Mouse (Mus musculus) forebrain, embryonic 11.5 days (tissue): ENCODE results near the gene Zfp933. TPM values are rescaled to one million over a fixed set of nuclear protein-coding genes. Genes with fewer than 3 reads are reported as not detected.
"Not testable (repeated sequence)": the region's sequence is repeated elsewhere in the genome, so short reads cannot be mapped to it uniquely, and the experiment has no call there.

Source experiments
- ATAC-seq: fragments of 200-750 bp; cut with Nextera tagmentation; replicated peaks from 2 replicates; pipeline ENCODE4 v1.8.0; 2017; ENCODE audit warnings: moderate TSS enrichment; ENCODE audit not compliant: low FRiP score
- DNase-seq: peaks from one replicate; pipeline ENCODE4 v3.0.0-alpha.2; 2017; ENCODE audit warnings: low spot score
- H3K27ac ChIP-seq: fragments of 300-500 bp; sonication (generic); 2 replicates; pipeline ENCODE4 v1.5.1; 2014; ENCODE audit warnings: low read depth, low read length
- H3K27me3 ChIP-seq: fragments of 300-500 bp; sonication (generic); 2 replicates; pipeline ENCODE4 v1.6.1; 2014; ENCODE audit warnings: mild to moderate bottlenecking, low read length, mixed read lengths; ENCODE audit not compliant: control insufficient read depth, insufficient read depth
- H3K36me3 ChIP-seq: fragments of 300-500 bp; sonication (generic); 2 replicates; pipeline ENCODE4 v1.6.1; 2014; ENCODE audit warnings: mild to moderate bottlenecking, low read length, moderate library complexity, mixed read lengths; ENCODE audit not compliant: control insufficient read depth, insufficient read depth
- H3K4me1 ChIP-seq: fragments of 300-500 bp; sonication (generic); replicated peaks from 2 replicates; pipeline ENCODE4 v1.6.1; 2014; ENCODE audit warnings: low read length, mixed read lengths; ENCODE audit not compliant: control insufficient read depth, insufficient read depth
- H3K4me2 ChIP-seq: fragments of 300-500 bp; sonication (generic); 2 replicates; pipeline ENCODE4 v1.6.1; 2014; ENCODE audit warnings: low read depth, mild to moderate bottlenecking, low read length, moderate library complexity, mixed read lengths; ENCODE audit not compliant: severe bottlenecking
- H3K4me3 ChIP-seq: fragments of 300-500 bp; sonication (generic); 2 replicates; pipeline ENCODE4 v1.5.1; 2014; ENCODE audit warnings: low read depth, low read length
- H3K9ac ChIP-seq: fragments of 300-500 bp; sonication (generic); 2 replicates; pipeline ENCODE4 v1.6.1; 2014; ENCODE audit warnings: low read length
- H3K9me3 ChIP-seq: fragments of 300-500 bp; sonication (generic); 2 replicates; pipeline ENCODE4 v1.6.1; 2016; ENCODE audit warnings: low read length, mixed read lengths; ENCODE audit not compliant: control insufficient read depth
- WGBS: fragments of 180-500 bp; shearing (Covaris S2); extraction: QIAGEN DNeasy Blood & Tissue Kit; methylation state at CpG from one replicate; pipeline ENCODE4 v1.1.7; 2014; 5-methylcytosine and 5-hydroxymethylcytosine counted together
- polyA plus RNA-seq: library from polyadenylated mRNA; unstranded; fragments of >200 nt; fragmentation: Nextera tagmentation; extraction: Ambion mirVana; gene quantifications from 2 replicates; pipeline ENCODE4 v1.2.1, GENCODE M21; 2014

Zfp933 gene
- polyA plus RNA-seq, 1 experiment from 2014 or later = 8.0 TPM

GRCm38 (mm10) chr4:147868450-147869031 lies 20.4 kb upstream of the Zfp933 start, which contains the start of the genes Miip and Fv1:
TSS of gene Miip (minus strand) at chr4:147868816.
TSS of gene Fv1 (plus strand) at chr4:147868979.
- ATAC-seq (peak; percentile 98), DNase-seq (peak; percentile 97)
- Histone ChIP-seq H3K27me3 (no peaks in the 10 kb centered on the region), H3K4me1 (peaks cover 6% of the 10 kb centered on the region), H3K9me3 (no peaks in the 10 kb centered on the region), H3K4me2 (peak within 1 kb of the TSS; percentile 71), H3K4me3 (peak within 1 kb of the TSS; percentile 83), H3K27ac (peak within 1 kb of the TSS; percentile 44; the same call in 1 of the 2 replicates), H3K9ac (peak within 1 kb of the TSS; percentile 81), H3K36me3 (peaks cover 13% of the 10 kb centered on the region; the same call in 1 of the 2 replicates)
- under 1% methylated on average over 30 of the region's 30 CpGs for WGBS

- 10% methylated on average over 22 of the region's 22 CpGs for WGBS
- Histone ChIP-seq H3K9ac (peak overlapping the region; percentile 81), H3K27ac (peak overlapping the region; percentile 44; the same call in 1 of the 2 replicates), H3K4me3 (peak overlapping the region; percentile 83), H3K4me1 (peaks cover 6% of the 10 kb centered on the region), H3K36me3 (peaks cover 8% of the 10 kb centered on the region; the same call in 1 of the 2 replicates), H3K4me2 (peak overlapping the region; percentile 70), H3K9me3 (no peaks in the 10 kb centered on the region), H3K27me3 (no peaks in the 10 kb centered on the region)
- ATAC-seq (no peak), DNase-seq (peak; percentile 54)
Measured at GRCm38 (mm10) chr4:147867563-147868449, 19.6 kb upstream of the Zfp933 start.

GRCm38 (mm10) chr4:147866793-147867192 lies 18.6 kb upstream of the Zfp933 start:
- peaks cover 15% of the 10 kb centered on the region; the same call in 1 of the 2 replicates for H3K36me3 ChIP-seq
- not testable (repeated sequence) for H3K9ac ChIP-seq, H3K27me3 ChIP-seq, H3K4me3 ChIP-seq, DNase-seq, H3K9me3 ChIP-seq, H3K27ac ChIP-seq, H3K4me2 ChIP-seq, ATAC-seq, H3K4me1 ChIP-seq
- WGBS = 42% methylated on average over 3 of the region's 3 CpGs

GRCm38 (mm10) chr4:147866056-147866455 lies 17.9 kb upstream of the Zfp933 start:
- ATAC-seq = no peak

GRCm38 (mm10) chr4:147865651-147866050 lies 17.5 kb upstream of the Zfp933 start:
- 87% methylated on average over 6 of the region's 6 CpGs for WGBS
- peaks cover 6% of the 10 kb centered on the region for H3K4me1 ChIP-seq
- H3K27ac ChIP-seq = no peak overlapping the region
- H3K9me3 ChIP-seq = no peaks in the 10 kb centered on the region
- H3K36me3 ChIP-seq = peaks cover 18% of the 10 kb centered on the region; the same call in 1 of the 2 replicates
- ATAC-seq = no peak
- H3K4me3 ChIP-seq = no peak overlapping the region
- no peaks in the 10 kb centered on the region for H3K27me3 ChIP-seq
- DNase-seq = no peak
- no peak overlapping the region for H3K4me2 ChIP-seq
- H3K9ac ChIP-seq = no peak overlapping the region

More at GRCm38 (mm10) chr4:147866056-147866455, 17.9 kb upstream of the Zfp933 start:
- Histone ChIP-seq H3K4me2 (no peak overlapping the region), H3K36me3 (peaks cover 18% of the 10 kb centered on the region; the same call in 1 of the 2 replicates), H3K4me3 (no peak overlapping the region), H3K9me3 (no peaks in the 10 kb centered on the region), H3K27ac (no peak overlapping the region), H3K27me3 (no peaks in the 10 kb centered on the region), H3K9ac (no peak overlapping the region), H3K4me1 (peaks cover 6% of the 10 kb centered on the region)
- DNase-seq = no peak
- WGBS = 95% methylated on average over 9 of the region's 9 CpGs

- 94% methylated on average over 3 of the region's 3 CpGs for whole genome bisulfite sequencing
- H3K9ac ChIP-seq = no peak overlapping the region
Measured at GRCm38 (mm10) chr4:147862051-147862450, 13.9 kb upstream of the Zfp933 start.

GRCm38 (mm10) chr4:147850776-147851175 lies 2.6 kb upstream of the Zfp933 start:
- Histone ChIP-seq H3K4me1 (0 out of 2 replicates have a peak, but pooled peaks cover 2% of the 10 kb centered on the region), H3K36me3 (no peaks in the 10 kb centered on the region; the same call in 1 of the 2 replicates), H3K27ac (no peak overlapping the region), H3K9me3 (no peaks in the 10 kb centered on the region), H3K27me3 (no peaks in the 10 kb centered on the region), H3K4me3 (no peak overlapping the region), H3K9ac (no peak overlapping the region), H3K4me2 (no peak overlapping the region)
- ATAC-seq = no peak
- 81% methylated on average over 2 of the region's 2 CpGs for WGBS
- DNase-seq = no peak

More at GRCm38 (mm10) chr4:147862051-147862450, 13.9 kb upstream of the Zfp933 start:
- peaks cover 18% of the 10 kb centered on the region; the same call in 1 of the 2 replicates for H3K36me3 ChIP-seq
- no peak for ATAC-seq
- no peak for DNase-seq
- H3K27me3 ChIP-seq = no peaks in the 10 kb centered on the region
- no peaks in the 10 kb centered on the region for H3K9me3 ChIP-seq
- no peak overlapping the region for H3K4me2 ChIP-seq
- H3K4me1 ChIP-seq = no peaks in the 10 kb centered on the region
- H3K27ac ChIP-seq = no peak overlapping the region
- H3K4me3 ChIP-seq = no peak overlapping the region

- DNase-seq (no peak), ATAC-seq (peak; percentile 78)
- no peaks in the 10 kb centered on the region for H3K27me3 ChIP-seq
- peak overlapping the region; percentile 64 for H3K9ac ChIP-seq
- no peak overlapping the region for H3K27ac ChIP-seq
- peak overlapping the region; percentile 75 for H3K4me3 ChIP-seq
- 10% methylated on average over 4 of the region's 4 CpGs for WGBS
- 0 out of 2 replicates have a peak, but pooled peaks cover 2% of the 10 kb centered on the region for H3K4me1 ChIP-seq
- H3K9me3 ChIP-seq = no peaks in the 10 kb centered on the region; the same call in 1 of the 2 replicates
- no peaks in the 10 kb centered on the region; the same call in 1 of the 2 replicates for H3K36me3 ChIP-seq
- peak overlapping the region; percentile 61 for H3K4me2 ChIP-seq
Measured at GRCm38 (mm10) chr4:147848584-147848991, 422 bp upstream of the Zfp933 start.
